Mouse (Mus musculus) mouse embryonic stem cell (cell line): Measurements from ENCODE around the gene Tefm.
"Not testable (repeated sequence)": the region's sequence is repeated elsewhere in the genome, so short reads cannot be mapped to it uniquely, and the experiment has no call there.

Source experiments
- in situ Hi-C, 2 experiments: fragments of 300-500 bp; cut with MboI; formaldehyde crosslinking; loops; 1 replicate in 1 of 2; 3 replicates in 1 of 2; pipeline ENCODE4 v1.14.3; 2019 to 2020; ENCODE audit warnings: low sequenced_read_pairs in 2 of 2, low pct_unique_long_range_greater_than_20kb in 1 of 2, mixed read lengths in 1 of 2; ENCODE audit not compliant: unreplicated experiment in 1 of 2

The Tefm gene

DNA sequence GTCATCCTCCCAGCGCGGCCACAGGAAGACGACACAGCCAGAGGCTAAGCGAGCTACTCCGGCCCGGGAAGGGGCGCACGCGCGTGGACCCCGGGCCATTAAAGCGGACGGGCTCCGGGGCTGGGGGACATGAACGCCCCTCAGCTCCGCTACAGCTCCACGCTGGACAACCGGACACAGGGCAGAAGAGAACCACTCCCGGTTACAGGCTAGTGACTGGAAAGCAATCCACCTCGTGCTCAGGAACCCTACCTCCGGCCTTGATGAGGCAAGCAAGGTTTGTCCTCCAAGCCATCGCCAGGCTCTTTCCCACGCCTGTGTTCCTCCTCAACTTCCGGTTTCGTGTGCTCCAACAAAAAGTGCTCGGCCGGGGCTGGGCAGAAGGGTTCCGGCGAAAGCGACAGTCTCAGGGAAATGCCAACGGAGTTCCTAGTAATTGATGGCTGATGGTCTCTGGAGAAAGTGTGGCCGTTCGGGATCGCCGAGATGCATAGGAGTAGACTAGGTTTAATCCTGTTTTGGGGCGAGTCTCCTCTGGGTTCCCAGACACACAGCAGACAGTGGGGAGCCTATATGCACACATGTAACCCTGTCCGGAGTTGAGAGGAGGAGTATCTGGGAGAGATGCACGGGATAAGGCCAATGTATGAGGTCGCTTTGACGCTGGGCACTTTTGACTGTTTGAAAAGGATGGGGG lies at the start of gene Tefm:
TSS of gene Tefm (minus strand) at position 351 of the 697 bp plus-strand sequence.
- in situ Hi-C loops, result no loop called here

DNA sequence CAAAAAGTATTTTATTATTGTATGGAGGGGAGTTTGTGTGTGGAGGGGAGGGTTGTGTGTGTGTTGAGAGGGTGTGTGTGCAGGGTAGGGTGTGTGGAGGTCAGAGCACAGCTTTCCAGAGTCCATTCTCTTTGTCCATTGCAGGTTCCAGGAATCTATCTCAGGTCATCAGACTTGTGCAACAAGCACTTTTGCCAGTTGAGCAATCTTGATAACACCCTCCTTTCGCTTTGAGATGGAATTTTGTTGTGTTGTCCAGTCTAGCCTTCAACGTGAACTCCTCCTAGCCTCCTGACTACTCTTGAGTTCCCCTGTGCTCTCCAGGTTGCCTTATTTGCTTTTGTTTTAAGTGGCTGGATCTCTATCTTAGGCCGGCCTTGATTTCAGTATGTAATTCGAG lies 48.3 kb upstream of the Tefm start:
- in situ Hi-C loops, result no loop called here

DNA sequence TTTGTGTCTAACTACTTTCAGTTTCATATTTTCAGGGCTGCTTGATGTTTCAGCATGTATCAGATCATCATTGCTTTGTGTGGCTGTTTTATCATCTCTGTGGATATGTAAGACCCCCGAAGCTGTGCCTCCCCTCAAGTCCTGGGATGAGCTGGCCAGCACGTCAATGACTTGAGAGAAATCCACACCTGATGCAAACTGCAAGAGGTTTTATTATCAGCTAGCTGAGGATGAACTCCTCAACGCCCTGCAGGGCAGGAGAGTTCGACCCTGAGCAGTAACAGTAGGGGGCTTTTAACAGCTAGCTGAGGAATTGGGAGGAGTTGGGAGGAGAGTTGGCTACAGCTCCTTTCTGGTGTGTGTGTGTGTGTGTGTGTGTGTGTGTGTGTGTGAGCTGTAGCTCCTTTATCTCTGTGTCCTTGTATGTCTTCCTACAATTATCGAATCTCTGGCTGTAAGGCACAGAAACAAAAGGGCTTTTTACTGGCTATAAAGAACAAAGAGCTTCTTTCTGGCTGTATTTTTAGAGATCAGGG lies 43.5 kb upstream of the Tefm start:
- in situ Hi-C loops, result not testable (repeated sequence)

DNA sequence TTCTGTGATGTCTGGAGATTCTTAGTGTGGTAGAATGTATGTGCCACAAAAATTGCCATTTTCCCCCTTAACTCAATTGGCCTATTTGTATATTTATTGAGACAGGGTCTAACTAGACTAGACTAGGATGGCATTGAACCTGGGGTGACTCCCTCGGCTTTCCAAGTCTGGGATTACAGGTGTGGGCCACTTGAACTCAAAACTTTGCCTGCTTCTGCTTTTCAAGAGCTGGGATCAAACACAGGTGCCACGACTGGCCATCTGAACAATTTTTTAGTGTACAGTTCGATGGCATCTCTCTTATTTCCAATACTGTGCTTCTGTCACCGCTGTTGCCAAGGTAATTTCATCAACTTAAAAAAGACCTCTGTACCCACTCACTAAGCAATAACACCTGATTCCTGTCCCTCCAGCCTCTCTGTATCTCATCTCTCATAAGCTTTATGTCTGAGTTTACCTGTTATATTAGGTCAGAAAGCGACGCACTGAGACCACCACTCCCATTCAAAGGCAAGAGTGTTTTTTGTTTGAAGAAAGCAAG lies 42.6 kb upstream of the Tefm start:
- in situ Hi-C loops, result no loop called here

DNA sequence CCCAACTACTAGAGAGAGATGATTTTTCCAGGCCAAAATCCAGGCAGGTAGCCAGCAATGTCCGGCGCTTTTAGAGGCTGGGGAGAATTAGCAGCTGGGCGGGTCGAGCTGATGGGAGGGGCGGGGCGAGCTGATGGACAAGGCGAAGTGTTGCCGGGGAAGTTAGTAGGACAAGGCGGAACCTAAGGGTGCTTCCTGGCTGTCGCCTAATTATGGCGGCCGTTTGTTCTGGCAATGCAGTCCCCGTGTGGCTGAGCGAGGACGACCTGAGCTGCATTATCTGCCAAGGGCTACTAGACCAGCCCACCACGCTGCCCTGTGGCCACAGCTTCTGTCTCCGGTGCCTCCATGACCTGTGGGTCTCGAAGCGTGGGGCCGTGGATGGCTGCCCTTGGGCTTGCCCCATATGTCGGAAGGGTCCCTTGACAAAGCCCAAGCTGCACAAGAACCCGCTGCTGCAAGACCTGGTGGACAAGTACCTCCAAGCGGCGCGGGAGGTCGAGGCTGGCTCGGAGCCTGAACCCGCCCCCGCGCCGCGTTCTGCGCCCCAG lies 41.8 kb upstream of the Tefm start, which contains the start of gene Rnf135:
TSS of gene Rnf135 (plus strand) at position 147 of the 551 bp plus-strand sequence.
- in situ Hi-C loops, result no loop called here

DNA sequence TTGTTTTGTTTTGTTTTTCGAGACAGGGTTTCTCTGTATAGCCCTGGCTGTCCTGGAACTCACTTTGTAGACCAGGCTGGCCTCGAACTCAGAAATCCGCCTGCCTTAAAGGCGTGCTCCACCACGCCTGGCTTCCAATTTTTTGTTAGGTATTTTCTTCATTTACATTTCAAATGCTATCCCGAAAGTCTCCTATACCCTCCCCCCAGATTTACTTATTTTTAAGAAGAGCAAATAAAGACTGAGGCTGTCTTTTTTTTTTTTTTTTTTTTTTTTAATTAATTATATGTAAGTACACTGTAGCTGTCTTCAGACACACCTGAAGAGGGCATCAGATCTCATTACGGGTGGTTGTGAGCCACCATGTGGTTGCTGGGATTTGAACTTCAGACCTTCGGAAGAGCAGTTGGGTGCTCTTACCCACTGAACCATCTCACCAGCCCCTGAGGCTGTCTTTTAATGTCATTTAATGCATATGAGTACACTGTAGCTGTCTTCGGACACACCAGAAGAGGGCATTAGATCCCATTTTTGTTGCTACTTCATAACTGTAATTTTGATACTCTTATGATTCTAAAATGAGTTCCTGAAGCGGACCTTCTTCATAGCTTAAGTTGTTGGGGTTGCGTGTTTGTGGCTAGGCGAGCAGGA lies 41.2 kb upstream of the Tefm start:
- in situ Hi-C loops, result not testable (repeated sequence)

DNA sequence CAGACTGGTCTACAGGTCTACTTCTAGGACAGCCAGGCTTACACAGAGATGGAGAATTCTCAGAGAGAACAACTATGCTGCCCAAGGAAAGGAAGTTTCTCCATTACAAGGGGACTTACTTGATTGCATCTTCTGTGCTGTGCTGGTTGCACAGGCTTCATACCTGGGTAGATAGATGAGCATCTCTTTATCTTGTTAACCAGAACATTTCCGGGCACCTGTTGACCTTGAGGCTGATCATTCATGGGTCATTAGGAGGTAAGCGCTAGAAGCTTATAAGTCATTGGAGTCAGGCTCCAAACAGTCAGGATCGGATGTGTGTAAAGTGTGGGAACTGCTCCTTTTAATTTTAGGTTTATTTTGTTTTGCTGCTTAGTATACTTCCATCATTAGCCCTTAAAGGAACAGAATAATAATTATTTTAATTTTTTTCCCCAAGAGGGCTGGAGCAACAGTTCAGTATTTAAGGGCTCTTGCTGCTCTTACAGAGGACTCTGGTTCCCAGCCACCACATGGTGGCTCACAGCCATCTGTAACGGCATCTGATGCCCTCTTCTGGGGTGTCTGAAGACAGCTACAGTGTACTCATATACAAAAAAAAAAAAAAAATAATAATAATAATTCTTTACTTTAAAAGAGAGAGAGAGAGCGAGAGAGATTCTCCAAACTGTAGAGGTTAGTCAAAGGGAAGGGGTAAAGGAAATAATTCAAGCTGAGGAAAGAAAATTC lies 39.2 kb upstream of the Tefm start:
- in situ Hi-C loops, result no loop called here

DNA sequence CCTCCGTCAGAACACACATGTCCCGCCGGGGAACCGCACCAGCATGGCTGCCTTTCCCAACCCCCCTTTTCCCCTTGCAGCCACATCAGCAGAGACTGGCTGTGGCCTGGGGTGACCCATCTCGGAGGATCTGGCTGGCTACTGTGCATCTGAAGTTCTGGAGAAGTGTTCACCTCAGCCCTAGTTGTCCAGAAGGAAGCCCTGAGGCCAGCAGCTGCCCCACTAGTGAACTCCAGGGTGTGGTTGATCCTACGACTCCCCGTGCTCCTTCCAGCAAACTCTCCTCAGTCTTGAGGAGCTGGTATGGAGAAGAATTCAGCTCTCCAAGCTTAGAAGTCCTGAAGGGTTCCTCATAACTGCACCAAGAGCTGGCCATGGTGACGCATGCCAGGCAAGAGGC lies 36.3 kb upstream of the Tefm start:
- in situ Hi-C loops, result loop anchor here in 1 of 2 experiments (5.0 kb wide), 1 partner anchor 41 kb away; no protein-coding TSS in a partner anchor

DNA sequence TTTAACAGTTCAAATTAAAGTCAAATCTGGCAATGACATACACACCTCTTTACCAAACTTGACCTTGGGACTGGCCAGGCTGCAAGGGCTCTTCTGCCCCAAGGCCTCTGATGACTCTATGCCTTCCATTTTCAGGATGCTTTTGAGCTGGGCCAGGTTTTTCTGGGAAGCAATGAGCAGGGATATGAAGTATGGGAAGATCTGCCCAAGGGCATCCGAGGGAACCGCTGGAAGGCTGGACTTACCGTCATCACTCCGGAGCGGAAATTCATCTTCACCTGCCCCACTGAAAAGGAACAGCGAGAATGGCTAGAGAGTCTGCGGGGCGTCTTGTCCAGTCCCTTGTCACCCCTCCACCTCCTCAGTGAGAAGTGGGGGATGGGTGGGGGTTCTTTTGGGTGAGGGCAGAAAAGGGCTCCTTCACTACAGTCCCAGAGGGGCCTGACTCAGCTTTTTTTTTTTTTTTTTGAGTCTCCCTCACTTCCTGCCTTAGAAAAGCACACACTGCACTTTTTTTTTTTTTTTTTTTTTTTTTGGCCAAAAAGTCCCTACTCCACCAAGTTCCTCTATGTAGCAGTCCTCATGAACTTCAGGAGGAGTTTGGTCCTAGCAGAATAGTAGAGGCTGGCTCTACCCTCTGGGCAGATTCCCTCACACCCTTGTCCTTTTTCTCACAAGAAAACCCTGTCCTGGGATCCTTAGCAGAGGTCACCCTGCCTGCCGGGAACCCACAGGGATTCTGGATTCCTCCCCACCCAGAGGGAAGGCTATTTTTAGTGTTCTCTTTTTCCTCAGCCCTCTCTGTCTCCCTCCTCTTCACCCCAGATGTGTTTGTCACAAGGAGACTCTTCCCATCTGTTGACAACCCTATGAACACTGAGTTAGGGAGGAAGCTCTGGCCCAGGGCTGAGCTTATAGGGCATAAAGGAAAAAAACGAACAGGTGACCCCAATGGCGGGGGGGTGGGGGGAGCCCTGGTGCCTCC lies 35.2 kb upstream of the Tefm start:
- in situ Hi-C loops, result loop anchor here in 1 of 2 experiments (5.0 kb wide), 1 partner anchor 40 kb away; no protein-coding TSS in a partner anchor

DNA sequence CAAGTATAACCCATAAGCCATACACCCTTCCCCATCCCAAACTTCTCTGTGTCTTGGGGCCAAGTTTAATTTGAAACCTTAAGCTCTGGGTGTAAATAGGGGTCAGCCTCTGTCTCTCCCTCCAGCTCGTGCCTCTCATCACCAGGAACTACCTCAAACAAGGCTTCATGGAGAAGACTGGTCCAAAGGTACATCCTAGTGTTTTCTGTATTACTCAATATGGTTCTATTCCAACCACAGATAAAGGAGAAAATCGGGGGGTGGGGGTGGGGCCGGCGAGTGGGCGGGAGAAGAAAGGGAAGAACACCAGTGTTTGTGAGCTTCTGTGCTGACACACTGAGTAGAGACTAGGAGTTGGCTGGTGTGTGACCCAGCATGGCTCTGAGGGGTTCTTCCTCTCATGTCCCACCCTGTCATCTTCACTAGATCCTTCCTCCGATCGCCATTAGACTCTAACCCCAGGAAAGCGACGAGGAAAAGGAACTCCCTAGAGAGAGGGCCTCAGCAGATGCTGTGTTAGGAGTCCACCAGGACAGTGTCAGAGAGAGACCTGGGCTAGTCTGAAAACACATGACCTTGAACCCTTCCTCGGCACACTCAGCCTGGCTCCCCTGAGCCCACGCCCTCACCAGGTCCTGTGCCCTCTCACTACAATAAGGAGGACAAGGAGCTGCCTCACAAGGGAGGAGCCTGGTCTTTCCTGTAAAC lies 32.1 kb upstream of the Tefm start:
- in situ Hi-C loops, result no loop called here

DNA sequence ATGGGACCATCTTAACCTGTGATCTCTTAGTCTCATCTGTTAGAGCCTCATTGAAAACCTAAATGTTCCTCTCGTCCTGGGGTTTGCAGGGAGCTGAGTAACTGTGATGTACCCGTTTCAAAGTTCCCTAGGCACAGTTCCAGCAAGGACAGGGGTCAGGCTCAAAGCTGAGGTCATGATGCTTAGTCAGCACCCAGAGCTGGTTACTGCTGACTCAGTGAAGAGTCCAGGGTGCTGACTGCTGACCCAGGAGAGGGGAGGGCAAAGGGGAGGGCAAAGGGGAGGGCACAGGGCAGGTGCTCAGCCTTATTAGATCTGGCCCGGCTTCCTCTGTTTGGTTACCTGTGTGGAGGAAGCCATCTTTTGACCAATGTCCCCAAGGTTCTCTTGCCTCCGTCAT lies 29.9 kb upstream of the Tefm start:
- in situ Hi-C loops, result no loop called here

DNA sequence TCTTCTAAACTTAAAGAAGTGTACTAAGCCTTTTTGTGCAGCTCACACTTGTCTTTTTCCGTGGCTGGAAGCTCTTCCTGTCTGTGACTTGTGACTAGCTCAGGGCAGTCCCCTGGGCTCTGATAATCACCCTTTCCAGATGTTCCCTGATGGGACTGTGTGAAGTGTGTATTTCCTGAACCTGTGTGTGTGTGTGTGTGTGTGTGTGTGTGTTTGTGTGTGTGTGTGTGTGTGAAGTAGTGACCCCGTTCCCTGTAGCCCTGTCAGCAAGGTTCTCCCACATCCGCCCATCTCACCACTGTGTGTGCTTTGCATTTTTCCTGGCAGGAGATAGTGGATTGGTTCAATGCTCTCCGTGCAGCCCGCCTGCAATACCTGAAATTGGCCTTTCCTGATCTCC lies 28.4 kb upstream of the Tefm start:
- in situ Hi-C loops, result no loop called here

DNA sequence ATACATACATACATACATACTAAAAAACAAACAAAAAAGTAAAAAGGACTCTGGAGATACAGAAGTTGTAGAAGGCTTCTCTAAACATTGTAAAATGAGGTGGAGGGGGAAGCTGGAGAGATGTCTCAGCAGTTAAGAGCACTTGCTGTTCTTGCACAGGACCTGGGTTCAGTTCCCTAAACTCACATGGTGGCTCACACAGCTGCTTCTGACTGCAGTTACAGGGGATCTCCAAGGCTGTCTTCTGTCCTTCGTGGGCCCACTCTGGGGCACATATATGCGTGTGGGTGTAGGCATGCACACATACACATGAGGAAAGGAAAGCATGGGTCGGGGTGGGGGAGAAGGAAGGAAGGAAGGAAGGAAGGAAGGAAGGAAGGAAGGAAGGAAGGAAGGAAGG lies 27.7 kb upstream of the Tefm start:
- in situ Hi-C loops, result no loop called here

DNA sequence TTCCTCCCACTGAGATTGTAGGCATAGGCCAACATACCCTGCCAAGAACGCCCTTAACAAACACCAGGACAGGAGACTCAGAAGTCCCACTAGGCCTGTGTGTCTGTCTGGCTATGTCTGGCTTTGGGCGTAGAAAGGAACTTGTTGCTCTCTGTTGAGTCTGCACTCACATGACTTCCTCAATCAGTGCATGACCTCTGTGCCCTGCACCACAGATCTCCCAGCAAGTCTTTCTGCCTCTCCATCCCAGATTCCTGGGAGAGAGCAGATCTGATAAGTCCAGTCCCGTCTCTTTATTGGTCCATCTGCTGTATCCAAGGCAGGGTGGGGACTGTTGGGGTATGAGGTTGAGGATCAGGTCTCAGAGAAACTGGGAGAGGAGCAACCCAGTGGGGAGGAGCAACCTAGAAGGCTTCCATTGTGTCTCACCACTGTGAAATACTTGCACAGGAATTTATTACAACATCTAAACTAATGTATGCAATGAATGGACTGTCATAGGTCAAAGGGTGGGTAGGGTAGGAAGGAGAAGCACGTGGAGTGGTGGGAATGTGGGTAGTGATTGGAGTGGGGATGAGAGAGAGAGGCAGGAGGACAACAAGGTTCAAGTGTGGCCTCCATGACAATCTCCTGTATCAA lies 26.8 kb upstream of the Tefm start:
- in situ Hi-C loops, result no loop called here

DNA sequence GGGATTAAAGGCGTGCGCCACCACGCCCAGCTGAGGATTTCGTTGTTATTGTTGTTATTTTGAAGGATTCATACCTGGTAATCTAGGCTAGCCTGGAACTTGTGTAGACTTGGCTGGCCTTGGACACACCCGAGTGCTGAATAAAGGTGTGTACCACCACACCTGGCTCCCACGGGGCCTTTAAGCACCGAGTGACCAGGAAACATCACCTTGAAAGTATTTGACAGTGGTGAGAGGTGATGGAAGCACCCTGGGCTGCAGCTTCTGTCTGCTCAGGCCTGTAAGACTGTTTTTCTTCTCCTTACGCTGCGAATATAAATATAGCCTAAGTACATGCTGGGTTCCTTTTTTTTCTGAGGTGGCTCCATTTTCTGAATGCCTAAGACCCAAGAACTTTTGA lies 26.1 kb upstream of the Tefm start:
- in situ Hi-C loops, result no loop called here

DNA sequence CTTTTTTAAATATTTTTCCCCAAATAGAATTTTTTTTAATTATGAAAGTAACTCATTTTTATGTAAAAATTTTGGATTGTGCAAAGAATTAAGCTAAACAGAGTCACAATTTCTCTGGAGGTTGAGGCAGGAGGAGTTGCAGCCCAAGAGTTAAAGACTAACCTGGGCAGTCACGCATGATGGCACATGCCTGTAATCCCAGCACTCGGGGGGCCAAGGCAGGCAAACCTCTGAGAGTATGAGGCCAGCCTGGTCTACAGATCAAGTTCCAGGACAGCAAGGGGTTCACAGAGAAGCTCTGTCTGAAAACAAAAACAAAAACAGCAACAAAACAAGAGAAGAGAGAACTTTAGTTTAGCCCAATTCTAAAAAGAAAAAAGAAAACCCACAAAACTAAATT lies 22.2 kb upstream of the Tefm start:
- in situ Hi-C loops, result no loop called here
